Mouse (Mus musculus) liver, adult 2 months (tissue): ENCODE measurements at regions not wholly inside any gene's neighbourhood (a gene's known extent, or its start where the extent isn't known, plus 50 kb on each side); places are given as distances from the start of the nearest gene placed in this dataset.

Source experiments
- CTCF ChIP-seq: fragments of 200-500 bp; IDR thresholded peaks from 2 replicates; pipeline ENCODE4 v1.5.1; 2011; ENCODE audit warnings: low read depth, low read length, control low read depth
- POLR2A ChIP-seq: fragments of 200-500 bp; IDR thresholded peaks from 2 replicates; pipeline ENCODE4 v1.6.1; 2011; ENCODE audit warnings: low read length, control low read depth; ENCODE audit not compliant: insufficient read depth; ENCODE audit errors: extremely low read depth

DNA sequence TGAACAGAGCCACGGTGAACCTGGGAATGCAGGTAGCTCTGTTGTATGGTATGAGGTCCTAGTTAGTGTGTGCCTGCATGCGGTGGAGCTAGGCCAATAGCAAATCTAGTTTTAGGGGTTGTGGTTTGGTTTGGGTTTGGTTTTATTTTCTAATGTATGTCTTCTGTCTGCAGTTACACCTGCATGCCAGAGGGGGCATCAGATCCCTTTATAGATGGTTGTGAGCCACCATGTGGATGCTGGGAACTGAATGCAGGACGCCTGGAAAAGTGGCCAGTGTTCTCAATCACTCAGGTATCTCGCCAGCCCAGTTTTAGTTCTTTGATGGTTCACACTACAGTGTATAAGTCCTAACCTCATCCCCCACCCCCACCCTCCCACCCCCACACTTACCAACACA lies 194.6 kb upstream of the Msx2 start:
- TF ChIP-seq POLR2A (no peak), CTCF (no peak)
